Mouse (Mus musculus): ENCODE measurements at regions not wholly inside any gene's neighbourhood (a gene's known extent, or its start where the extent isn't known, plus 50 kb on each side); places are given as distances from the start of the nearest gene placed in this dataset.

DNA sequence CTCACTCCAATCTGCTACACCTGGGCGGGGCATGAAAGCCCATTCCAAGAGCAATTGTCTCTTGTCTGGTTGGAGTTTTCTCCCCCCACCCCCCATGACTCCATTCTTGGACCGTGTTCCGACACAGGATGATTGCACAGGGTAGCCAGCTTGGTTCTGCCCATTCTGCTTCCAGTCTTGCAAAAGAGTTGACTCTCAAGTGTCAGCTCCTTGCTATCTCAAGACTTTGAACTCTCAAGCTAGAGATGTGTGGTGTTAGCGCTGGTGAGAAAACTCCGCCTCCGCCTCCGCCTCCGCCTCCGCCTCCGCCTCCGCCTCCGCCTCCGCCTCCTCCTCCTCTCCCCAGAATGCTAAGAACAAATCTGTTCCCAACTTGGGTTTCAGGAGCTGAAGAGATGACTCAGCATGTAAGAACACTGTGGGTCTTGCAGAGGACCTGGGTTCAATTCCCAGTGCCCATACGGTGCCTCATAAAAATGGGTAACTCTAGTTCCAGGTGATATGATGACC is 135.1 kb downstream of the Bcat1 start:
- TF ChIP-seq POLR2A (IDR thresholded peaks at IDR 0.05; ENCODE audit: borderline replicate concordance, insufficient read depth, low read length): no peak
- TF ChIP-seq CTCF (IDR thresholded peaks at IDR 0.05; ENCODE audit: borderline replicate concordance, insufficient read depth, low read depth, low read length): no peak
- DNase-seq: no peak

DNA sequence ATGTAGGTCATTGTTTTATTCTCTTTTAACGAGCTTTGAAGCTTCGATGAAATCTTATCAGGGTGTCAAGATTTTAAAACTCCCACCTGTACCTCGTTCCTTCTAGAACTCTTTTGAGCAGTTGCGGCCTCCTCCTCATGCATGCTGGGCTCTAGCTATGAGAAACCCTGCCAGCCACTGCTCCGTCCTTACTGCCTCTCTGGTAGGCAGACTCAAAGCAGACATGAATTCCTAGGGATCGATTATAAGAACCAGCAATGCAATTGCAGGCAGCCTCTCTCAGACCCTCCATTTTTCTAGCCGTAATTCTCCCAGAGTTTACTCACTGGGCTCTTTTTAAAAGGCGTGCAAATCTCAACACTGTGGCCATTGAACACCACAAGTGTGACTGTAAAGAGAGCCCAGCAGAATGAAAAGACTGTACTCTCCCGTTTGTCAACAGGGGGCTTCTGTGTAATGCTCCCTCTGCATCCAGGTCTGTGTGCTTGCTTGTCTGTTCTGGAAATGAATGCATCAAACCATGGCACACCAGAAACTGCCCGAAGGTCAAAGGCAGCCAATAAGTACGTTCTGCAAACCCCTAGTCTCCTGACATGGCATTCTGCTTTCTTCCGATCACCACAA is 137.3 kb downstream of the Bcat1 start:
- no peak overlapping the region for H3K27ac ChIP-seq (ENCODE audit: insufficient read depth, low read length)
- H3K27me3 ChIP-seq (ENCODE audit: control insufficient read depth, insufficient read depth, low read length): no peaks in the 10 kb centered on the region
- TF ChIP-seq CTCF (IDR thresholded peaks at IDR 0.05; ENCODE audit: borderline replicate concordance, insufficient read depth, low read depth, low read length): no peak
- no peak for TF ChIP-seq POLR2A (IDR thresholded peaks at IDR 0.05; ENCODE audit: borderline replicate concordance, insufficient read depth, low read length)
- WGBS: 55% methylated on average over 12 of the region's 12 CpGs
- no peaks in the 10 kb centered on the region for H3K4me1 ChIP-seq (ENCODE audit: control insufficient read depth, insufficient read depth, low read length)
- no peak overlapping the region for H3K4me3 ChIP-seq (replicated peaks; ENCODE audit: insufficient read depth, low read depth, low read length)
- no peak for DNase-seq

More for the DNA sequence above, 135.1 kb downstream of the Bcat1 start:
- Histone ChIP-seq H3K4me1 (ENCODE audit: control insufficient read depth, insufficient read depth, low read length) (no peaks in the 10 kb centered on the region), H3K27me3 (ENCODE audit: control insufficient read depth, insufficient read depth, low read length) (no peaks in the 10 kb centered on the region), H3K27ac (ENCODE audit: insufficient read depth, low read length) (no peak overlapping the region), H3K4me3 (replicated peaks; ENCODE audit: insufficient read depth, low read depth, low read length) (no peak overlapping the region)
- WGBS: 99% methylated on average over 14 of the region's 14 CpGs

DNA sequence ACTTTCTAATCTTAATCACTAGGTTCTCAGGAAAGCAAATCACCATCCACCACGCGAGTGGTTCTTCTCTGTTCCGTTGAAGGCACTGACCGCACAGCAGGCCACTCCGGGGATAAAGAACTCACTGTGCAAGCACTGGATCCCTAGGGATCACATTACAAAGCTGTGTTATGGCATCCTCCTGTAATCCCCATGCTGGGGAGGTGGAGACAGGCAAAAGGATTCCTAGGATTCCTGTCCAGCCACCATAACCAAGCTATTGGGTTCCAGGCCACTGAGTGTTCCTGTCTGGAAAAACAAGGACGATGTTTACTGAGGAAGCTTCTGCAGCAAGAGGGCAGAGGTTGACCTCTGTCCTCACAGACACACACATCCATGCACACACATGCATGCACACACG is 138.8 kb downstream of the Bcat1 start:
- no peak for TF ChIP-seq POLR2A (IDR thresholded peaks at IDR 0.05; ENCODE audit: borderline replicate concordance, insufficient read depth, low read length)

DNA sequence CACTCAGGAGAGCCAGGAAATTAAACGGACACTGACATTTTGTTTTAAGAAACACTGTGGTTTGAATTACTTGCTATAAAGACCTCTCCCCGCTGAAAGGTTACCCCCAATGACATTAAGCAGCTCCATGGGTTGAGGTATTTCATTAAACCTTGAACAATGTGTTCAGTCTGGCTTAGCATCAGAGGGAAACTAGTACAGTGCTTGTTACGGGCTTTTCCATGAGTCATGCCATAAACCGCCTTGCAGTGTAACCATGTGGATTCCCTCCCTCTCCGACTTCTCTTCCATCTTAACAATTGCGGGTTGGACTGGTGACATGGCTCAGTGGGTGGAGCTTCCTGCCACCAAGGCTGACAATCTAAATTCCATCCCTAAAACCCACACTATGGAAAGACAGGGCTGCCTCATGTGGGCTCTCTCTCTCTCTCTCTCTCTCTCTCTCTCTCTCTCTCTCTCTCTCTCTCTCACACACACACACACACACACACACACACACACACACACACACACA is 142.2 kb downstream of the Bcat1 start:
- TF ChIP-seq CTCF (IDR thresholded peaks at IDR 0.05; ENCODE audit: borderline replicate concordance, insufficient read depth, low read depth, low read length): no peak
- TF ChIP-seq POLR2A (IDR thresholded peaks at IDR 0.05; ENCODE audit: borderline replicate concordance, insufficient read depth, low read length): no peak
- Histone ChIP-seq H3K27me3 (ENCODE audit: control insufficient read depth, insufficient read depth, low read length) (no peaks in the 10 kb centered on the region), H3K4me1 (ENCODE audit: control insufficient read depth, insufficient read depth, low read length) (no peaks in the 10 kb centered on the region), H3K4me3 (replicated peaks; ENCODE audit: insufficient read depth, low read depth, low read length) (no peak overlapping the region), H3K27ac (ENCODE audit: insufficient read depth, low read length) (no peak overlapping the region)
- no peak for DNase-seq
- 77% methylated on average over 6 of the region's 6 CpGs for WGBS

More for the DNA sequence above, 138.8 kb downstream of the Bcat1 start:
- Histone ChIP-seq H3K4me1 (ENCODE audit: control insufficient read depth, insufficient read depth, low read length) (no peaks in the 10 kb centered on the region), H3K4me3 (replicated peaks; ENCODE audit: insufficient read depth, low read depth, low read length) (no peak overlapping the region), H3K27ac (ENCODE audit: insufficient read depth, low read length) (no peak overlapping the region), H3K27me3 (ENCODE audit: control insufficient read depth, insufficient read depth, low read length) (no peaks in the 10 kb centered on the region)
- 63% methylated on average over 7 of the region's 7 CpGs for WGBS
- no peak for DNase-seq

DNA sequence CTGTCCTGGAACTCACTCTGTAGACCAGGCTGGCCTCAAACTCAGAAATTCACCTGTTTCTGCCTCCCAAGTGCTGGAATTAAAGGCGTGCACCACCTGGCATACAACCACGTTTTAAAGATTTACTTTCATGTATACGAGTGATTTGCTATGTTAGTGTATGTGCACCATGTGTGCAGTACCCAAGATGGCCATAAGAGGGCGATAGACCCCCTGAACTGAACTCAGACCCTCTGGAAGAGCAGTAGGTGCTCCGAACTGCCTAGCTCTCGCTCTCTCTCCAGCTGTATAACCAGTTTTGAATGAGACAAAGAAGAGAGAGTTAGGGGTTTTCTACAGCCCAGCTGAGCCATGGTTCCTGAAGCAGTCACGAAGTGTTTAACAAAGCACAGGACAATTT is 143.6 kb downstream of the Bcat1 start:
- Histone ChIP-seq H3K4me1 (ENCODE audit: control insufficient read depth, insufficient read depth, low read length) (no peaks in the 10 kb centered on the region), H3K27ac (ENCODE audit: insufficient read depth, low read length) (no peak overlapping the region), H3K27me3 (ENCODE audit: control insufficient read depth, insufficient read depth, low read length) (no peaks in the 10 kb centered on the region), H3K4me3 (replicated peaks; ENCODE audit: insufficient read depth, low read depth, low read length) (no peak overlapping the region)
- DNase-seq: no peak
- TF ChIP-seq CTCF (IDR thresholded peaks at IDR 0.05; ENCODE audit: borderline replicate concordance, insufficient read depth, low read depth, low read length): no peak
- no peak for TF ChIP-seq POLR2A (IDR thresholded peaks at IDR 0.05; ENCODE audit: borderline replicate concordance, insufficient read depth, low read length)
- WGBS: 81% methylated on average over 7 of the region's 7 CpGs

DNA sequence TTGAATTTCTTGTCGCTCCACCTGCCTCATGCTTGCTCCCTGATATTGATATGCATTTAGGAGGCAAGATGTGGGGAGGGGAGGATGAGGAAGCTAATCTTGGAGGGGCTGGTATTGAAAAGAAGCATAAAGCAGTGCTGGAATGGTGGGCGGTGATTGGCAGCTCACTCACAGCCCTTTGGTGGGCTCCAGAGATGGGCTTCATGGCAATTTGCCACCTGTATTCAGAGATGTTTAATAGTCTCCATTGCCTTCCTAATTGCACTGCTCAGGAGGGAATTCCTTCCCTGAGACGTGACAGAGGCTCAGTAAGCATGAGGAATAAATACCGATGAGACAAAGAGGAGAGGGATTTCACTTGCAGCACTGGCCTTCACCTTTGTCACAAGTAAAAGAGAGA is 146.0 kb downstream of the Bcat1 start:
- 46% methylated on average over 4 of the region's 4 CpGs for WGBS
- H3K4me1 ChIP-seq (ENCODE audit: control insufficient read depth, insufficient read depth, low read length): no peaks in the 10 kb centered on the region
- no peak for DNase-seq
- H3K27ac ChIP-seq (ENCODE audit: insufficient read depth, low read length): no peak overlapping the region
- TF ChIP-seq POLR2A (IDR thresholded peaks at IDR 0.05; ENCODE audit: borderline replicate concordance, insufficient read depth, low read length): no peak
- TF ChIP-seq CTCF (IDR thresholded peaks at IDR 0.05; ENCODE audit: borderline replicate concordance, insufficient read depth, low read depth, low read length): no peak
- H3K4me3 ChIP-seq (replicated peaks; ENCODE audit: insufficient read depth, low read depth, low read length): no peak overlapping the region
- H3K27me3 ChIP-seq (ENCODE audit: control insufficient read depth, insufficient read depth, low read length): no peaks in the 10 kb centered on the region

DNA sequence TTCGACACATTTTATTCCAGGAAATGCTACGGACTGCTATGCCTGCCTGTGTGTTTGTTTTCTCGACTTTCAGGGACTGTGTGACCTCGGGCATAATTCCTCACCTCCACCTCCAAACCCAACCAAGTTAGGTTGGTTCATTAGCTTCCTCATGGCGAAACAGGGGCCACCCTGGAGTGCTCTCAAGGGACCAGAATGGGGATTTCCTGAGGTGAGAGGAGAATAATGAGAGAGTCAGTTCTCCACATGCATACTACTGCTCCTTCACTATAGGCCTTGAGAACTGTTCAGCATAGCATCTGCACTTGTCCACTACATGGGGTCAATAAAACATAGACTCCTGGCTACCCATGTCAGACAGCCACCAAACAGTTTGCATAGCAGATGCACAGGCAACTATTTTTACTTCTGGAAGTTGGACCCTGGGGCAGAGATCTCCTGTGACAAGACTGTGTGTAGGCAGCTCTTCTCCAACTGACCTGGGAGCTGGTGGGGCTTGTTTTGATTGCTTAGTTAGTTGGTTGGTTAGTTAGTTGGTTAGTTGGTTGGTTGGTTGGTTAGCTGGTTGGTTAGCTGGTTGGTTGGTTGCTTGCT is 146.6 kb downstream of the Bcat1 start:
- 80% methylated on average over 5 of the region's 5 CpGs for WGBS
- H3K4me1 ChIP-seq (ENCODE audit: control insufficient read depth, insufficient read depth, low read length): no peaks in the 10 kb centered on the region
- H3K27ac ChIP-seq (ENCODE audit: insufficient read depth, low read length): no peak overlapping the region
- H3K27me3 ChIP-seq (ENCODE audit: control insufficient read depth, insufficient read depth, low read length): no peaks in the 10 kb centered on the region
- TF ChIP-seq CTCF (IDR thresholded peaks at IDR 0.05; ENCODE audit: borderline replicate concordance, insufficient read depth, low read depth, low read length) (no peak), POLR2A (IDR thresholded peaks at IDR 0.05; ENCODE audit: borderline replicate concordance, insufficient read depth, low read length) (no peak)
- DNase-seq: no peak
- no peak overlapping the region for H3K4me3 ChIP-seq (replicated peaks; ENCODE audit: insufficient read depth, low read depth, low read length)

DNA sequence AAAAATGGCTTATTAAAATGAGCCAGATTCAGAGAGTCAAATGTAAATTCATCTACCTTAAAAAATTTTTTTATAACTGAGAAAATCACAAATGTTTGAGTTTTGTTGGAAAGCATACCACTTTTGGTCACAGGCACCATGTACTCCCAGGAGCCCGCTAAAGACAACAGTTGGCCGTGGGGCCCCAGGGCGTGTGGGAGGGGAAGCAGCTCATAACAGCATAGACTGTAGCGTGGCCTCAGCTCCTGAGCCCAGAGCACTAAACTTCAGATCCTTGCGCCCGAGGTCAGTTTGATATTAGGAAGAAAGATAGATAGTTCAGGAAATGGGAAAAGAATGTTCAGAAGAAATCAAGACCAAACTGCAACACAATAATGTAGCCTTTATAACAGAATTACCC is 145.8 kb upstream of the Sox5 start:
- Histone ChIP-seq H3K4me3 (replicated peaks; ENCODE audit: insufficient read depth, low read depth, low read length) (no peak overlapping the region), H3K4me1 (ENCODE audit: control insufficient read depth, insufficient read depth, low read length) (no peaks in the 10 kb centered on the region), H3K27me3 (ENCODE audit: control insufficient read depth, insufficient read depth, low read length) (no peaks in the 10 kb centered on the region), H3K27ac (ENCODE audit: insufficient read depth, low read length) (no peak overlapping the region)
- DNase-seq: no peak
- TF ChIP-seq CTCF (IDR thresholded peaks at IDR 0.05; ENCODE audit: borderline replicate concordance, insufficient read depth, low read depth, low read length) (no peak), POLR2A (IDR thresholded peaks at IDR 0.05; ENCODE audit: borderline replicate concordance, insufficient read depth, low read length) (no peak)
- WGBS: 79% methylated on average over 6 of the region's 6 CpGs
